Mouse (Mus musculus) embryo, embryonic 10 days (tissue): Measurements from ENCODE around the gene Gm20815.
"Not testable (repeated sequence)": the region's sequence is repeated elsewhere in the genome, so short reads cannot be mapped to it uniquely, and the experiment has no call there.

Source experiments
- DNase-seq: peaks from one replicate; pipeline ENCODE4 v3.0.0-alpha.2; 2015; ENCODE audit warnings: low spot score

Gm20815 gene

GRCm38 (mm10) chrY:8835069-8835468 is at the start of gene Gm20815:
Gene Gm20815 (minus strand): TSS chrY:8835169.
- not testable (repeated sequence) for DNase-seq
